Mouse (Mus musculus) central nervous system, embryonic 18 days (tissue): ENCODE results near the gene Fut11. TPM values are rescaled to one million over a fixed set of nuclear protein-coding genes. Genes with fewer than 3 reads are reported as not detected.

Experiments
- polyA plus RNA-seq: library from polyadenylated mRNA; depleted of rRNA; stranded (reverse); fragments of >200 nt; gene quantifications from 2 replicates; pipeline ENCODE4 v1.2.3, GENCODE M21; 2012; rRNA removed

Fut11 gene
- polyA plus RNA-seq = 21.2 and 22.4 TPM in 2 replicates

DNA sequence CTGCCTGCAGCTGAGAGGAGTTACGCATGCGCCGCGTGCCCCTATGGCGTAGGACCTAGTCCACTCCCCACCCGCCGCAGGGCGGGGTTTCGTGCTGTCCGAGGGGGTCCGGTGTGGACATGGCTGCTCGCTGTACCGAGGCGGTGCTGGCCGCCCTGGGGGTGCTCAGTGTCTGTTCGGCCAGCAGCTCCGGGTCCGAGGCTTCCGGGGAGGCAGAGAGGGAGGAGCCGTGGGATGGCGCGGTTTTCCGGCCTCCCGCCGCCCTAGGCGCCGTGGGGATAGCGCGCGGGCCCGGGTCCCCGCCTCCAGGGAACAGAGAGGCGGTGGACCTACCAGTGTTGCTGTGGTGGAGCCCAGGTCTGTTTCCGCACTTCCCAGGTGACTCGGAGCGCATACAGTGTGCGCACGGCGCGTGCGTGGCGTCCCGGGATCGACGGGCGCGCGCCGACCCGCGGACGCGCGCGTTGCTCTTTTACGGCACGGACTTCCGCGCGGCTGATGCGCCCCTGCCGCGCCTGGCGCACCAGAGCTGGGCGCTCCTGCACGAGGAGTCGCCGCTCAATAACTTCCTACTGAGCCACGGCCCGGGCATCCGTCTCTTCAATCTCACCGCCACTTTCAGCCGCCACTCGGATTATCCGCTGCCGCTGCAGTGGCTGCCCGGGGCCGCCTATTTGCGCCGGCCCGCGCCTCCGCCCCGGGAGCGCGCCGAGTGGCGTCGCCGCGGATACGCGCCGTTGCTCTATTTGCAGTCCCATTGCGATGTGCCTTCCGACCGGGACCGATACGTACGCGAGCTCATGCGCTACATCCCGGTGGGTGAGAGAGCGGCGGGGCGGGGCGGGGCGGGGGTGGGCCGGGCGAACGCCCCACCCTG lies at the start of gene Fut11:
Fut11 (plus strand) TSS at position 85 of the 877 bp plus-strand sequence.

GRCm38 (mm10) chr14:20656361-20656760 lies 38.4 kb upstream of the Fut11 start, which contains the start of gene Myoz1:
Myoz1 (minus strand) TSS chr14:20656540.

DNA sequence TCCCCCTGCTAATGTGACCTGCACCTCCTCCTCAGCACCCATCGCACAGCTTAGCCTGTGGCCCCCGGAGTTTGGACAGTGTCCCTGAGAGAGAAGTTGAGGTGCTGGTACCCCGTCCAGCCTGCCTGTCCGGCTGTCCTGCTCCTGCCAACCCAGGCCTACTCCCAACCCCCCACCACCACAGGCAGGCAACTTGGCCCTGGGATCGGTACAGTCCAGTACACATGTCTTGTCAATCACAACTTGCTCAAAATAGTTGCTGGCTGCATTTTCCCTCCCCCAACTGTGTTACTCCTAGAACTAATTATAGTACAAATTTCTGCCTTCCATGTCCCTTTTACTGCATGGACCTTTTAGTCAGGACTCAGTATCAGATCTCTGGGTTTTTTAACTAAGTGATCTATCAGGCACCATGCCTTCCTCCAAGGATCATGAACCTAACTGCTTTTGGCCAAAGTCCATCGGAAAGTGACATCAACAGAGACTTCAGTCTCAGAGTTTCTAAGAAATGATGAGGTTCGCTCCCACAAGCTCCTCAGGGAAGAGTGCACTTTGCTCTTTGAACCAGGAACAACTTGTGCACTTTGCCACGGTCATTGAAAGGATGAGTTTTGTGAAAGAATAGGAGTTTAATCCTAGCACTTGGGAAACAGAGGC lies 26.5 kb upstream of the Fut11 start, which contains the start of gene Synpo2l:
Synpo2l (minus strand) TSS at position 201 of the 657 bp plus-strand sequence.

DNA sequence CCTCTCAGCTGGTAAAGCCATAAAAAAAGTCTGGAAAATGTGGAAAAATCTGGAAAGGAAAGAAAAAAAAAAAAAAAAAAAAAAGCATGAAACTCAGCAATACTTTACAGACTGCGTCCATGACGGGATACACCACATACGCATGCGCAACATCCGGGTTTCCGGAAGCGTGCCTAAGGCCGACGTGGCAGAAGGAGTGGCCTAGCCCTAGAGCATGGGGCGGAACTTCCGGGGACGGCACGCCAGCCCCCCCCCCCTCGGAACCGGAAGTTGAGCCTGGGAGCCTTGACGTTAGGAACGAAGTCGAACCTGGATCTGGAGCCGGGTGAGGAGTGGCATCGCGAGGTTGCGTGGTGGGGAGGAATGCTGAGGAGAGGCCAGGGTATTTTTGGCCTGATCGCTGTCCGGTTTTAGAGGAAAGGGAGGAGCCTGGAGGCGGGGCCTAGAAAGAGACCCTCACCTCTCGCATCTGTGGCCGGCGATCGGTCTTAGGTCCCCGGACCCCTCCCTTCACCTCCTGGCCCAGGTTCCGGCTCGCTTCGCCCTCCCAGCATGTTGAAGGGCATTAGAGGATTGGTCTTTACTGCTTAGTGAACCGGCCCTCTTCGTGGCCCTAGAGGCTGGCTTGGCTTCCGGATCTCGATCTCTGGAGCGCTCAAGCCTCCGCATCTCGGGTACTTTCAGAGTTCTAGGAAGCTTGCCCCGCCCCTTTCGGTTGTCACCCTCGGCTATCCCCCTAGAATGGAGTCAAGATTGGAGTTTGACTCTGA lies 20.5 kb upstream of the Fut11 start, which contains the start of gene Sec24c:
Sec24c (plus strand) TSS at position 245 of the 770 bp plus-strand sequence.

DNA sequence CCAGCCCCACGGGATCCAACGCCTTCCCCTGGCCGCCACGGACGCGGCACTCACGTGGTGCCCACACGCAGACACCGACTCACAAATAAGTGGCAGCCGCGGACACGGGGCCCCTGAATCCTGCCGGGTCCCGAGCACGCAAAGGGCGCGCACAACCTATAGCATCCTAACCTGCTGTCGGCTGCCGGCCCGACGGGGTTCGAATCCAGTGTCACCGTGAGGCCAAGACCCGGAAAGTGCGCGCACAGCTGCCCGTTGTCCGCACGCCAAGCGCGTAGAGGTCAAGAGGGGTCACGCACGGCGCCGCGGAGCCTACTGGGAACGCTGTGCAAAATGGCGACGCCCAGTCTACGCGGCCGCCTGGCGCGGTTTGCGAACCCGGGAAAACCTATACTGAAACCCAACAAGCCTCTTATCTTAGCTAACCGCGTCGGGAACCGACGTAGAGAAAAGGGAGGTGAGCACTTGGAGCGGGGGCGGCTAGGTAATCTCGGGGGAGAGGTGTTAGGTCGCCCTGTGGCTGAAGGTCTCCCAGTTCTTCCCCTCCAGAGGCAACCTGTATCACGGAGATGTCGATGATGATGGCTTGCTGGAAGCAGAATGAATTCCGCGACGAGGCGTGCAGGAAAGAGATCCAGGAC lies 8.1 kb downstream of the Fut11 start, which contains the start of gene Chchd1:
Chchd1 (plus strand) TSS at position 266 of the 641 bp plus-strand sequence.

DNA sequence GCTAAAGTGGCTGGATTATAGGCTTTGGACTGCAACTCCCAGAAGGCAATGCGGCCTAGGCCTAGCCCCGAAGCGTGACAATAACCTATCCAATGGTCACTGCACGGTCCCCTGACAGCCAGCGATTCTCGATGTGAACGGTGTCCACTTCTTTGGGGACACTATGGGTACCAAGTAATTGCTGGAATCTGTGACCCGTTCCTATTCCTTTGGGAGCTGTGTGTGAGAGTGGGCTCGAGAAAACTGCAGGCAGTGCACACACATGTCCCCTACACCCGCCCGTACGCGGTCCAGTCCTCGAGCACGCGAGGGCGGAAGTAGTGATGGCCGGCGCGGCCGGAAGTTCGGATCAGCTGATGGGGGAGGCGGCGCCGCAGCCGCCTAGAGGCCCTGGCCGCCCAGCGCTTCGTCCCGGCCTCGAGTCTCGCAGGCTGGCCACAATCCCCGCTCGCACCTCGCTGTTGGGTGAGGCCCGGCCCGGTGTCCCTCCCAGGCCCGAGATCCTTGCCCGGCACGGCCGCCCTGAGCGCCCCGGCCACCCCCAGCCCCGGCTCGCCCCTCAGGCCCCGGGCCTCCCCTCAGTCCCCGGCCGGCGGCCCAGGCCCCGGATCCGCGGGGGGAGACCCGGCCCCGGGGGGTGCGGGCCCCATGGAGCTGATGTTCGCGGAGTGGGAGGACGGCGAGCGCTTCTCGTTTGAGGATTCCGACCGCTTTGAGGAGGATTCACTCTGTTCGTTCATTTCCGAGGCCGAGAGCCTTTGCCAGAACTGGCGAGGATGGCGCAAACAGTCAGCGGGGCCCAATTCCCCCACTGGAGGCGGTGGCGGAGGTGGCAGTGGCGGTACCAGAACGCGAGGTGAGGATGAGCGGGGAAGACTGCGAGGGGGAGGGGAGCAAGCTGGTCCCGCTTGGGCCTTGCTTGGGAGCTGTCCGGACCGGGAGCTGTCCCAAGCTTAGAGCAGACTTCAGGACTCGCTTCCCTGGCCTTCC lies 12.7 kb downstream of the Fut11 start, which contains the start of gene Zswim8:
Zswim8 (plus strand) TSS at position 352 of the 990 bp plus-strand sequence.

DNA sequence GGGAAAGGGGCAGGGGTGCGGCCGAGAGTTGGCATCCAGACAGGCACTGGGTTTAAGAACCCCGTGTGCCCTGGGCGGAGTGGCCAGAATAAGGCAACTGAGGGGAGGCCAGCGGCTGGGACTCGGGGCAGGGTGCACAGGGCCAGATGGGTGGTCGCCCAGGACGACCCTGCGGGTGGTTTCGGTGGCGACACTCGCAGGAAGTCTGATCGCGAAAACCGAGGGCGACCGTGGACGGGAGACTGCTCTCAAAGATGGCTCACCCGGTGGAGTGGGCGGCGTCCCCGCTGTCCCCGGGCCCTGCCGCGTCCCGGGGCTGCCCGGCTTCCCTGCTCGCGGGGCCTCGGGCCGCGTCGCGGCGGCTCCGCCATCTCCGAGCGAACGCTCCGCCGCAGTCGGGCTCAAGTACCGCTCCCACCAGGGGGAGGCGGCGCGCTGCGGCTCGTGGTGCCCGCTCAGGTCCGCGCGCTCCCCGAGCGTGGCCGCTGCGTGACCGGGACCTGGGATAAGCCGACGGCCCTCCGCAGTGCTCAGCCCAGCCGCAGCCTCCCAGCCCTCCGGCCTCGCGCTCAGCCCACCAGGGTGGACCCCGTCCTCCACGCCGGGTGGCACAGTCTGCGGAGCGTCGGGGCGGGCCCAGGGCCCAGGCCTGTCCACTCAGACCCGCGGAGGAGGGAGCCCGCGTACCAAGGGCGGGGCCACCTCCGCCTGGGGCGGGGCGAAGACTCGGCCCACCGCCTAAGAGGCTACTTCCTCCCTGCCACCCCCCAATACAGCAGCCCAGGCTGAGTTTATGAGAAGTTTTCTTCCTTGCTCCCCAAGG lies 39.4 kb downstream of the Fut11 start, which contains the start of gene Ndst2:
Ndst2 (minus strand) TSS at position 611 of the 823 bp plus-strand sequence.

Other genes starting within 250 kb of the Fut11 start
- 1.0 and 1.7 TPM in 2 replicates for gene Cfap70, start 242.7 kb upstream of the Fut11 start, polyA plus RNA-seq
- gene Anxa7, start 214.8 kb upstream of the Fut11 start, polyA plus RNA-seq = 36.4 and 39.5 TPM in 2 replicates
- gene Mss51, start 198.1 kb upstream of the Fut11 start, polyA plus RNA-seq = 1.1 and 1.2 TPM in 2 replicates
- gene Ppp3cb, start 148.4 kb upstream of the Fut11 start, polyA plus RNA-seq = 155 and 157 TPM in 2 replicates
- 24.4 and 27.1 TPM in 2 replicates for gene Usp54, start 53.9 kb upstream of the Fut11 start, polyA plus RNA-seq
- gene Myoz1, start 38.4 kb upstream of the Fut11 start, polyA plus RNA-seq = 0.39 and 7.4 TPM in 2 replicates
- gene Synpo2l, start 26.6 kb upstream of the Fut11 start, polyA plus RNA-seq = 0.09 and 1.5 TPM in 2 replicates
- 118 and 135 TPM in 2 replicates for gene Sec24c, start 20.7 kb upstream of the Fut11 start, polyA plus RNA-seq
- gene Chchd1, start 8.0 kb downstream of the Fut11 start, polyA plus RNA-seq = 134 and 156 TPM in 2 replicates
- gene Zswim8, start 12.6 kb downstream of the Fut11 start, polyA plus RNA-seq = 167 and 183 TPM in 2 replicates
- 29.6 and 29.8 TPM in 2 replicates for gene Ndst2, start 39.6 kb downstream of the Fut11 start, polyA plus RNA-seq
- gene Camk2g, start 99.1 kb downstream of the Fut11 start, polyA plus RNA-seq = 118 TPM in 2 replicates
- 1.4 and 1.6 TPM in 2 replicates for gene Plau, start 141.7 kb downstream of the Fut11 start, polyA plus RNA-seq
- 21.0 and 23.1 TPM in 2 replicates for gene Vcl, start 234.4 kb downstream of the Fut11 start, polyA plus RNA-seq